Mouse (Mus musculus) gastrocnemius, adult 18-20 months (tissue): ENCODE measurements around the gene Strn4. TPM values are rescaled to one million over a fixed set of nuclear protein-coding genes. Genes with fewer than 3 reads are reported as not detected.

Source experiments
- DNase-seq: peaks from one replicate; pipeline ENCODE4 v3.0.0; 2021; ENCODE audit warnings: low spot score
- long read RNA-seq, 2 experiments: library from polyadenylated mRNA; stranded (forward); transcript quantifications; one replicate each; pipeline ENCODE4 v2.0.0; 2021
- total RNA-seq, 2 experiments: library from RNA; stranded (reverse); gene quantifications; 2 replicates each; pipeline ENCODE4 v1.2.3; 2021

Gene Strn4
- total RNA-seq, result 10 to 100 TPM in 1 of 2 experiments, 1 to 10 TPM in 1; 9.8 to 13.6 TPM
- long read RNA-seq, experiment 1, transcript Strn4-201 (18 exons, 3,535 nt), result major isoform, 7 of 33 reads
- long read RNA-seq, experiment 1, partial matches to known transcripts, result 1 of 33 reads
- long read RNA-seq, experiment 1, other reads (novel, unspliced or antisense), result 21 of 33 reads
- long read RNA-seq, experiment 2, transcript Strn4-202 (18 exons, 3,082 nt), result major isoform, 7 of 18 reads
- long read RNA-seq, experiment 2, partial matches to known transcripts, result 1 of 18 reads
- long read RNA-seq, experiment 2, other reads (novel, unspliced or antisense), result 6 of 18 reads

DNA sequence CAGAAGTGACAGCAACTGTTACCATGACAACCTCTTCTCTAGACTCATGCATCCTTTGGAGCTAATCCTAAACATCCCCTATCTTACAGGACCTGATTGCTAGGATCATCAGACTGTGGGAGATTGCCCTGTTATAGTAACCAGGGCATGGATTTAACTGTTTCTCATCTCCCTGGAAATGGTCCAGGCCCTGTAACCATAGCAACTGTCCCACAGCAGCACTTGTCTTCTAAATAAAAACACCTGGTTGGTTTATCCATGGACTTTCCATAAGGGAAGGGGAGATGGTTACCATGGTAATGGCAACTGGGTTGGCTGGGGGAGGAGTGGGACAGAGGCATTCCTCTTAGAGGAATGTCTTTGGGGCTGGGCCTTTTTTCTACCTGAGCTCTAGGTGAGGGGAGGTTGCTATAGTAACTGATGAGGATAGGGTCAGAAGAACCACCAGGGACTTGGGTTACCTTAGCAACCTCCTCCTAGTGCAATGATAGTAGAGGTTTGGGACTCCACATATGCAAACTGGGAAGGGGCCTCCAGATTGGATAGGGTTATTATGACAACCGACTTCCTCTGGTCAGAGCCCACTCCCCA lies at the start of gene Strn4:
Gene Strn4 (plus strand): TSS at position 539 of the 591 bp plus-strand sequence.
- no peak for DNase-seq

DNA sequence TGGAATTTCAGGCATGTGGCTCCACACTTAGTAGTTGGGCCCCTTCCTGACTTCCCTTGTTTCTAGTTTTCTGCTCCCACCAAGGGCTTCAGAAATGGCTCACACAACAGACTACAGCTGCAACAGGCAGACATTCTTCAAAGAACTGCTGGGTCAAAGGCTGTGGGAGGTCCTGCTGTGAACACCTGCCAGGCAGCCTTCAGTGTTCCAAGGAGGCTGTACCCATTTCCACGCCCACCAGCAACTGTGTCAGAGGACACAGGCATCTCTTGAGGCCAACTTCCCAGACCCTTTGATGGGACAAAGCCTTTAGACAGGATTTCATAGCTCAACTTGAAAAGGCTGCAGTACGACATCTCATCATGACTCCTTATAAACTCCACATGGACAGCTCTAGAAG lies 49.2 kb upstream of the Strn4 start:
- no peak for DNase-seq

DNA sequence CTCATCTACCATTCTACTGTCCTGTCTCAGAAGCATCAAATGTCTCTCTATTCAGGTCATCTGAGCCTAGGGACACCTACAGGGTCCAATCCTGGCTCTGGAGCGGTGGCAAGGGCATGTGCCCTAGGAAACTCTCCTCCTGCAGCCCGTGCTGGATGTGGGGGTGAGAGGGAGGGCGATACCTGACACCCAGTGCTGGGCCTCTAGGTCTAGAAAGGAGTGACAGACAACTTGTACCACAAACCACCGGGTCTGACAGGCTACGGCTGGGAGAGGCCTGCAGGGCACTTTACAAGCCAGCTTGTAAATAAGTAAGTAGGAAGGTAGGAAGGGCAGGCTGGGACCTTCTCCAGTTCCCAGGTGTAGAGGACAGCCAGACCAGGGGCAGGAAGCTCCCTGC lies 39.8 kb upstream of the Strn4 start:
- no peak for DNase-seq

DNA sequence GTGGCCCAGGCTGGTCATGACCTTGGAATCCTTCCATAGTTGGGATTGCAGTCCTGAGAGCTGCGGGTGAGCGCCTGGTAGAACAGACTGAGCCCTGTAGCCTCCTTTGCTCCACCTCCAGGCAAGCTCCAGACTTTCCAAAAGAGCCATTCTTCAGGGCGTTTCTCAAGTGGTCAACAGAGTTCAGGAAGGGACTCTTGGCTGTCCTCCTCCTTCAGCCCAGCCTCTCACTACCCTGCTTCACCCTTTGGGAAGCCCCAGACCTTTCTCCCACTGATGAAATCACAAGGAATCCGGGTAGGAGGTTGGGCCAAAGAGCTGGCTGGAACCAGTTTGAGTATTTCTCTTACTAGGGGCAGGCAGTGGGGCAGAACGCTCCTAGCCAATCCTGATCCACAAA lies 35.6 kb upstream of the Strn4 start:
- peak; percentile 78 for DNase-seq

DNA sequence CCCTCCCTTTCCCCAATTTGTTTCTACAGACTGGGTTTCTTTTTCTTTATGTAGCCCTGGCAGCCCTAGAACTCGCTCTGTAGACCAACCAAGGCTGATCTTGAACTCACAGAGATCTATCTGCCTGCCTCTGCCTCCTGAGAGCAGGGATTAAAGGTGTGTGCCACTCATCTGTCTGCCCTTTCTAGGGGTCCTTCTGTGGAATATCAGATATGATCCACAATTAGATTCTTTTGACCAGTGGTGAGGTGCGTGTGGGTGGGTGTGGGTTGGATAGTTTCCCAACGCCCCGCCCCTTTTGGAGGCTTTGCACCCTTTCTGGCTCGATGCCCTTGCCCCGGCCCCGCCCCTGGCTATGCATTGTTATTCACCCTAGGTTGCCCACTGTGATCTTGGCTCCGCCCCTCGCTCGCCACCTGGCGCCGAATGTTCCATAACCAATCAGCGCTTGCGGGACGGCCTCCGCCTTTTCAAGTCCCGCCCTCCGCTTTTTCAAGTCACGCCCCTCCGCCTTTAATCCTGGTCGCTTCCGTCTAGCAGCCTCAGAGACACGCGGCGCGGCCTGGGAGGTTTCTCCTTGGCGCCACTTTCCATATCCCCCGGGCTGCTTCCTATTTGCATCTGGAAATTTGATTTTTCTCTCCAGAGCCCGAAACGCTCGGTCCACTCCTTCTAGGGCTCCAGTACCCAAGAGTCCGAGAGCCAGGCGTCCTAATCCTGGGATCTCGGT lies 34.7 kb upstream of the Strn4 start, which contains the start of gene Slc1a5:
Gene Slc1a5 (plus strand): TSS at position 516 of the 730 bp plus-strand sequence.
- DNase-seq, result peak; percentile 93

DNA sequence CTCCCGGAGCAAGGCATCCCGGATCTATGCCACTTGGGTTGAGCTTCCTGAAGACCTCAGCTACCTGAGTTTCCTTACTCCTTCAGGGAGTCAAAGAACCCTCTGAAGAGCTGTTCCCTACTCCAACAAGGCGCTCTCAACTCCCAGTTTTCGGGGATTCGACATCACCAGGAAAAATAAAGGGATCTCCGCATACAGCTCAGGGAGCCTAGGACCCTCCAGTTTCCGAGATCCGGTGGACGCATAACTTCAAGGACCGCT lies 34.2 kb upstream of the Strn4 start:
- no peak for DNase-seq

DNA sequence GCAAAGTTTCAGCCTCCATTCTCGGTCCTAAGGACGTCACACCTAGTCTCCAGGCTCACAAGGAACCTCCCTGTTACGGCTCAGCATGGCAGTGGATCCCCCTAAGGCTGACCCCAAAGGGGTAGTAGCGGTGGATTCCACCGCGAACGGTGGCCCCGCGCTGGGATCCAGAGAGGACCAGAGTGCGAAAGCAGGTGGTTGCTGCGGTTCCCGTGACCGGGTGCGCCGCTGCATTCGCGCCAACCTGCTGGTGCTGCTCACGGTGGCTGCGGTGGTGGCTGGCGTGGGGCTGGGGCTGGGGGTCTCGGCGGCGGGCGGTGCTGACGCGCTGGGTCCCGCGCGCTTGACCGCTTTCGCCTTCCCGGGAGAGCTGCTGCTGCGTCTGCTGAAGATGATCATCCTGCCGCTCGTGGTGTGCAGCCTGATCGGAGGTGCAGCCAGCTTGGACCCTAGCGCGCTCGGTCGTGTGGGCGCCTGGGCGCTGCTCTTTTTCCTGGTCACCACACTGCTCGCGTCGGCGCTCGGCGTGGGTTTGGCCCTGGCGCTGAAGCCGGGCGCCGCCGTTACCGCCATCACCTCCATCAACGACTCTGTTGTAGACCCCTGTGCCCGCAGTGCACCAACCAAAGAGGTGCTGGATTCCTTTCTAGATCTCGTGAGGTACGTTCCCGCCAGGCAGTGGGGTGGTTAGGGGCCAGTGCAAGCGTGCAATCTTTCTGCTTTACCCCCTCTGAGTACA lies 33.7 kb upstream of the Strn4 start:
- DNase-seq, result no peak

DNA sequence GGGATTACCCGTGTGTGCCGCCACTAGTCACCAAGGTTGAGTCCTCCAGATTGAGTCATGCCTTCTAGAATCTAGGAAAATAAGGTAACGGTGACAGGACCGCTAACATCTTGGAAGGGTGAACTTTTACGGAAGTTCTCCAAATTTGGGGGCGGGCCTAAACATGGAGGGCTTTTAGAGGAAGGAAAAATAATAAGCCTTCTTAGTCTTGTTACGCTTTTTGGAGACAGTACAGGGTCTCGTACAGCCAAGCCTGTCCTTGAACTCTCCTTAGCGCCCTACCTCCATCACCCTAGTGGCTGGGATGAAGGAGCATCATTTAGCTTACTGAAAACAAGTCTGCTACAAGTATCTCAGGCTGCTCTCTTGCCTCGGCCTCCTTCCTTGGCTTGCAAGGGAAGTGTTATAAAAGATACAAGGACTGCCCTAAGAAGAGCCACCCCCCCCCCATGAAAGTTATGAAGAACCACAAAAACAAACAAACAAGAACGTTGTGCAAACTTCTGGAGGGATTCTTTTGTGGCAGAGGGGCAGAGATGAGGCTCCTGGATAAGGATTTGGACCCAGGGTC lies 33.0 kb upstream of the Strn4 start:
- no peak for DNase-seq

DNA sequence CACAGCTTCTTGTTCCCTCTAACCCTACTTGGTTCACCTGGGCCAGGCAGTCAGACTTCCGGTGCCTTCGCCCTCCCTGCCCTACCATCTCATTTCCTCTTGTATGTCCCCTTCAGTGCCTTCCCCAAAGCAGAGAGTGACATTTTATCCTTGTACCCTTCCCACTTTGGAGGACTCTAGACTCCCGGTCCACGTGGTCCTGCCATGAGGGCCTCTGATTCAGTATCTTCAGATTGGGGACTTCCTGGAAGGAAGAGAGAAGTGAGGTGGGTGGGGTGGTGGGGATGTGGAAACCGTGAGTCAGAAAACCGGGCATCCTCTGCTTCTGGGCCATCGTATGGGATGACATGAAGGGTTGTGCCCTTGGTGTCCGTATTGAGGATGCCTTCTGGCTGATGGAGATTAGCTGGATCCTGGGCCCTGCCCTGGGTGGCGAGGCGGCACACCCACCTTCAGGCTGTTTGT lies 32.4 kb upstream of the Strn4 start:
- DNase-seq, result peak; percentile 11

DNA sequence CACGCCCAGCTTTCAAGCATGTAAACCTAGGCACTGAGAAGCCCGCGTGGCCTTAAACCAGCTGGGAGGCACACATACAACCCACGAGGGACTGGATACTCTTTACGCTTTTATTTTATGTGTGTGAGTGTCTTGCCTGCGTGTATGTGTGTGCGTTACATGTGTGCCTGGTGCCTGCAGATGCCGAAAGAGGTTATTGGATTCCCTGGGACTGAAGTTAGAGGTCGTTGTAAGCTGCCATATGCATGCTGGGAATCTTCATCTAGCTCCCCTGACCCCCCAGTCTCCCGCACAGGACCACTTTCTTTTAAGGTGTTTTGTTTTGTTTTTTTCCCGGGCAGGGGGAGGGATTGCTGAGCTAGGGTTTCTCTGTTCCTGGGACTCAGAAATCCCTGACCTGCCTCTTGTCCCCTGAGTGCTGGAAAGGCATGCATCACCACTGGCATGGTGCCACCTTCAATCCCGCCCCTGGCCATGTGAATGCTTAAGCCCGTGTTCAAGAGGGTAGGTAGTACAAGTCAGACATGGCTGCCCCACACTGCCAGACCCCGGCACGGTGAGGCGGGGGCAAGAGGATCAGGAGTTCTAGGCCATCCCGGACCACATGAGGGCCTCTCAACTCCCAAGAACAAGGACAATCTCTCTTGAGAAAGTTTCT lies 31.8 kb upstream of the Strn4 start:
- peak; percentile 61 for DNase-seq

DNA sequence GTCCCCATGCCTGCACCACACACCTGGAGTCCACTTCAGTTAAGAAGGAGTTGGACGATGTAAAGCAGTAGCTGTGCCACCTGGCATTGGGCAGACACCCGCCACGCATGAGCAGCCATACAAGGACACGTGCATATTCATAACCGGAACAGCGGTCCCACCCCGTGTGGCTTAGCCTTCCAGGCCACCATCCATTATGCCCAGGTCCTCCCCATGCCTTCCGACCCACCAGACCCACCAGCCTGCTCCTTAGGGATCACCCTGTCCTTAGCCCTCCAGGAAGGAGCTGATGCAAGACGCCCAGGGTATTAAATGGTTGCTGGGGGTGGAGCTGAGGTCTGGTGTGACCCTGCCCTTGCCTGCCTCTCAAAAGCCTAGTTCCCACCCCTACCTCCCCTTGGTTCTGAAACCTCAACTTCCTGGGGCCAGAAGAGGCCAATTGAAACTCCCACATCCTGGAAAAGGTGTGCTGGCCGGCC lies 31.2 kb upstream of the Strn4 start:
- DNase-seq, result no peak

DNA sequence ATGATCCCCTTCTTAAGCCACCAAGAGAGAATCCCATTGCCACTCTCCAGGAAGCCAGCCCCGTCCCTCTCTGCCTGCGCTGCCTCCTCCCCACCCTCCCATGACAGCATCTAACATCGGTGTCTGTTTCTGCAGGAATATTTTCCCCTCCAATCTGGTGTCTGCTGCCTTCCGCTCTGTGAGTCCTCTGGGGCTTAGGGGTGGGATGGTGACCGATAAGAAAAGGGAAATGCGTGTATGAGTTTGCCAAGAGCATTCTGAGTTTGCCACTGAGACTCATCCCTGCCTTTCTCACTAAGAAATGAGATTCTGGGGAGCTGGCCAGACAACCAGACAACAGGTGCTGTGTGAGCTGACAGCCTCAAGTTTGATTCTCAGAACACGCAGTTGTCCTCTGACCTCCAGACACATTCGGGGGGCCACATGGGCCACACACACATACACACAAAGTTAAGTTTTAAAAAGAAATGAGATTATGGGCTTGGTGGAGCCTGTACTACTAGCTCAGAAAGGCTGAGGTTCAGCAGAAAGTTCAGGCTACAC lies 30.1 kb upstream of the Strn4 start:
- DNase-seq, result no peak

DNA sequence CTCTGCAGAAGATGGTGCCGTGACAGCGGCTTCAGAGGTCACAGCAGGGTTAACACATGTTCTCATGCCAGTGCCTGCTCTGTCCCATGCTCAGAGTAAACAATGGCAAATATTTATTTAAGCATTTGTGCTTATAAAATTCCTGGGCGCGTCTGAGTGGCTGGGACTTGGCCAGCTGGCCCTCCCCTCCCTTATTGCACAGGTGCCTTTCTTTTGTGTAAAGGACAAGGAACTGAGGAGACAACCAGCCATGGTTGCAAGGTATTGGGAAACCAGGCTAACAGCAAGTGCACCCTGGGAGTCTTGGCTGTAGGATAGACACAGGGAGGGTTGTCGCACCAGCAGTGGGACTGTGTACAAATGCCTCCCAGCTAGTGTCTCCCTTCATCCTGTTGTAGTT lies 23.4 kb upstream of the Strn4 start:
- DNase-seq, result no peak

DNA sequence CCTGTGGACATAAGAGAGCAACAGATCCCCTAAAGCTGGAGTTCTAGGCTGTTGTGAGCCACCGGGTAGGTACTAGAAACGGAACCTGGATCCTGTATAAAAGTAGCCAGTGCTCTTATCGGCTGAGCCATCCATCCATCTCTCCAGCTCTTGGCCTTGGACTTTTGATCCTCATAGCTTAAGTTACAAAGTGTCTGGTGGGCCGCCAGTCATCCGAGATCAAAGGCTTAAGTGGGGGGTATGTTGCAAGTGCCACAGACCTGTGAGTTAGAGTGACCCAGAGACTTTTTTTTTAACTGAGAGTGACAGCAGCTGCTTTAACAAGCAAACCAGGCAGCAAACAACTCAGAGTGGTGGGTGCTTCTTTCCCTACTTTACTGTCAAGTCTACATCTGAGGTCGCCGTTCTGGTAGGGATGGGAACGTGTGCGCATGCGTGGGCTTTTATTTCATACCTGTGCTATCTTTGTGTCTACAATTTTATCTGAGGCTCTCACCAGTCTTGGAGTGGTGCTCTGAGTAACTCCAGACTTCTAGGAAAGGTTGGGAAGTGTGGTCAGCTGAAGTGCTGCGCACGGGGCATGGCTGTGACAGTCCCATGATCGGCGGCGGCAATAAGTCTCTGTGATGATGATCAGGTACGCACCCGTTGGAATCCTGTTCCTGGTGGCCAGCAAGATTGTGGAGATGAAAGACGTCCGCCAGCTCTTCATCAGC lies 22.5 kb upstream of the Strn4 start:
- DNase-seq, result no peak

DNA sequence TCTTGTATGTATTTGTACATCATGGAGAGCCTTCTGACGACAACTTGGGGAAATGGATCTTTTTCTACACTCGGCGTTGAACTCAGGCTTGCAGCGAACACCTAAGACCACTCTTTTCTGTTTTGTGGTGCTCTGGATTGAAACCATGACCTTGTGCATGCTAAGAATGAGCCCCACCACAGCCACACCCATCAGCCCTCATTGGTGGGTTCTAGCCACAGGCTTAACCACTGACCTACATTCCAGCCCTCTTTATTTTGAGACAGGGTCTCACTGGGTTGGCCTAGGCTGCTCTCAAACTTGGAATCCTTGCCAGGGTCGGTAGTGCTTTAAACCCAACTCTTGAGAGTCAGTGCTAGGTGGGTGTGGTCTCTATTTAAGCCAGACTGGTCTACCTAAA lies 20.8 kb upstream of the Strn4 start:
- no peak for DNase-seq

DNA sequence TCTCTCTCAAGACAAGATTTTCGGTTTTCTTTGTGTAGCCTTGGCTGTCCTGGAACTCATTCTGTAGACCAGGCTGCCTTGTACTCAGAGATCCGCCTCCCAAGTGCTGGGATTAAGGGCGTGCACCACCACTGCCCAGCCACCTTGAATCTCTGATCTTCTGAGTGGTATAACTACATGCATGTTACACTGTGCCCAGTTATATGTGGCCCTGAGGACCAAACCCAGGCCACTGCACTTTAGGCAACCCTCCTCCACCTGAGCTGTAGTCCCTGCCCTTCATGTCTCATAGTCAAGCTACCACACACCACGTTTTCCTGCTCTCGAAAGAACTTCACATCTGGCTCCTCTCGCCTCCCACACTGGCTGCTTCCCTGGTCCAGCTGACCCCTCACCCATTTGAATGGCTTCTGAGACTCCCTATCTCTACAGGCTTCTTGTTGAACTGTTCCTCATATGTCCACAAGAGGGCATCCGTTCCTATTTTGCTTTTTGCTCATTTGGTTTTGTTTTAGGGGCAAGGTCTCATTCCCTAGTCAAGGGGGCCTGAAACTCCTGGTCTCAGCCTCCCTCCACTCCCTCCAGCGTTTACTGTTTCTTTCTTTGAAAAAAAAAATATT lies 11.2 kb upstream of the Strn4 start:
- DNase-seq, result no peak

DNA sequence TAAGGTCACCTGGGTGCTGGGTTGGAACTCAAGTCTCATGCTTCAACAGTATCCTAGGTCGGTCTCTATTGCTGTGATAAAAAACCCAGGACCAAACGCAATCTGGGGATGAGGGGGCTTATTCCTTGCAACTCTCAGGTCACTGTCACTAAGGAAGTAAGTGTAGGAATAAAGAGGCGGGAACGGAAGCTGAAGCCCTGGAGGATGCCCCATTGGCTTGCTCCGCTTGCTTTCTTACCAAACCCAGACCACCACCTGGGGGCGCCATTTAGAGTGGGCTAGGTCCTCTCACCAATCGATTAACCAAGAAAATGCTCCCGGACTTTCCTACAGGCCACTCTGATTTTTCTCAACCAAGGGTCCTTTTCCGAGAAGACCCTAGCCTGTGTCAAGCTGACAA lies 7.8 kb upstream of the Strn4 start:
- DNase-seq, result no peak

DNA sequence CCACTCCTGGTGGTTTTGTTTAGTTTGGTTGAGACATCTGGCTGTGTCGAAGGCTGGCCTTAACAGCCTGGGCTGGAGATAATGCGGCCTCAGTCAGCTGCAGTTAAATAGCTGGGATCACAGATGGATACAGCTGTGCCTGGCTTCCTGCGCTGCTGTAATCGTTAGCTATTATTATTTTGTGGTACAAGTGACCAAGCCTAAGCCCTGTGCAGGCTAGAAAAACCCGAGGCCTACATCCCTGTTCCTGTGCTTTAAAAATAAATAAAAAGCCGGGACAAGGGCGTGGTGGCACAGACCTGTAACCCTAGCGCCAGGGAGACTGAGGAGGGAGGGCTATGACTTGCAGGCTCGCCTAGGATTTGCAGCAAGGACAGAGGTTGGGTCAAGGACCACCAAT lies 7.0 kb upstream of the Strn4 start:
- DNase-seq, result no peak

DNA sequence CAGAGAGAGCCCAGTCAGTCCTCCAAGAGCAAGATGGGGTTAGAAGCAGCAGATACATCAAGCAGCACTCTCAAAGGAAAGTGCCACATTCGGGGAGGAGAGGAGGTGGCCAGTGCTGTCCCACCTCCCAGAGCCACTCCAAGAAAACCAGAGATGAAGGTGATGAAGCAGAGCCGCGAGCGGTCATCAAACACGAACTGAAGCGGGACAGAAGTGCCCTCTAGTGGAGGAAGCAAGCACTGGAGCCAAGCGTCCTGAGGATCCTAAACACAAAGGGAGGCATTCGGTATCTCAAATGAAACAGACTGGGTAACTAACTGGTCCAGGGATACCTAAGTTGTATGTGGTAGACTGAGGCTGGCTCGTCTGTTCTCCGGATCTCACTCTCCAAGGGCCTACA lies 6.0 kb upstream of the Strn4 start:
- DNase-seq, result peak; percentile 77
